Mouse (Mus musculus): ENCODE results near the gene Fgfr2. TPM values are rescaled to one million over a fixed set of nuclear protein-coding genes. Genes with fewer than 3 reads are reported as not detected.

The Fgfr2 gene
- total and polyA plus RNA-seq, 2 experiments from 2014 or later: 12.1 to 32.6 TPM

DNA sequence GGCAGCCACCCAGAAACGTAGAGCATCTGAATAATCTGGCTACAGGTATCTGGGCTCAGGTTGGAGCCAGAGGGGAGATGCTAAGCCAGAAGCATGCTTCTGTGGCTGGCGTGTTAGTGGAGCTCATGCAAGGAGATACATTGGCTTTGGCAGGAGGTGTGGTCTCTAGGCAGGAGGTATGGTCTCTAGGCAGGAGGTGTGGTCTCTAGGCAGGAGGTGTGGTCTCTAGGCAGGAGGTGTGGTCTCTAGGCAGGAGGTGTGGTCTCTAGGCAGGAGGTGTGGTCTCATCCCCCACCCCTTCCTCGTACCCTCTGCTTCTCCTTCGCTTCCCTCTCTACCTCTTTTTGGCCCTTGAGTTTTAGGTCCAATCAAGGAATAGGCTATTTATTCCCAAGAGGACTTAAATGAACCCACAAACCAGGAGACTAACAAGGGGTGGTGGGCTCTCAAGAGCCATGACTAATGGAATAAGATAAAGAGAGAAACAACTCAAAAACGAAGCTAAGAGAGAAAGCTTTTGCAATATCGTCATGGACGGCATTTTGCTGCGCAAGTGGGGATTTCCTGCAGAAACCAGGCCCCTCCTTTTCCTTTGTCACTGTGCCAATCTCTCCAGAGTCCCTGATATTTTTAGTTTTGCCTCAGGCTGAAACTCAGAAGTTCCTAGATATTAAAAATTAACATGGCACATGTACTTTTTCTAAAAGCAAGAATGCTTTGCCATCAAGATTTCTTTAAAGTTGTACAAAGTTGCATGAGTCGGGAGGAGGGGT is 775.7 kb downstream of the Fgfr2 start:
- no peak for TF ChIP-seq CTCF (IDR thresholded peaks at IDR 0.05)
- Histone ChIP-seq H3K4me2 (ENCODE audit: low read depth, low read length, poor library complexity, severe bottlenecking) (no peak overlapping the region), H3K9ac (replicated peaks; ENCODE audit: low read length, poor library complexity, severe bottlenecking) (no peak overlapping the region), H3K36me3 (ENCODE audit: insufficient read depth, low read length) (no peaks in the 10 kb centered on the region), H3K27me3 (ENCODE audit: insufficient read depth, low read length) (no peaks in the 10 kb centered on the region), H3K4me3 (ENCODE audit: low read depth, low read length) (no peak overlapping the region), H3K27ac (ENCODE audit: low read depth, low read length) (no peak overlapping the region), H3K4me1 (ENCODE audit: insufficient read depth, low read length) (no peaks in the 10 kb centered on the region), H3K9me3 (ENCODE audit: low read length) (no peaks in the 10 kb centered on the region)
- DNase-seq (ENCODE audit: low spot score) (no peak), ATAC-seq (ENCODE audit: low FRiP score) (no peak)
- 73% methylated on average over 9 of the region's 9 CpGs for WGBS

DNA sequence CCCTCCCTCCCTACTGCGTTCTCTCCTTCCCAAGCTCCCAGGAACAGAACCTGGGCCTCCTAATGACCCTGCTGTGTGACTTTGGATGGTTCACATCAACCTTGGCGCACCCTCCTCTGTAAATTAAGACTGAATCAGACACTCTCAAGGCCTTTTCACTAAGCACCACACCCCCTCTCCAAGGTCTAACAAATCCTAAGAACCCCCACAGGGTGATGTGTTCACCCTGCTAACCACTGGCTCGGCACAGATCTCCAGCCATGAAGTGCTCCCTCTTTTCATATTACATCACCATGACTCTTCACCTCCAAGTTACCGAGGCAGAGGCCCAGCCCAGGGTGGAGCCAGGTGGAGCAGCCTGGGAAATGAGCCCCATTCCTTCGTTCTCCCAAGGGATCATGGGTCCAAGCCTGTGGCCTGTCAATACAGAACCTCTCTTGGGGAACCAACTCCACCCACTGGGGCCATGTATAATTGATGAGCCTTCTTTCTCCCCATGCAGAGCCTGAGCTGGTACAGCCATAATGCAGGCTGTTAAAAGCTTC is 777.6 kb downstream of the Fgfr2 start:
- Histone ChIP-seq H3K9ac (replicated peaks; ENCODE audit: low read length, poor library complexity, severe bottlenecking) (no peak overlapping the region), H3K36me3 (ENCODE audit: insufficient read depth, low read length) (no peaks in the 10 kb centered on the region), H3K9me3 (ENCODE audit: low read length) (no peaks in the 10 kb centered on the region), H3K27ac (ENCODE audit: low read depth, low read length) (no peak overlapping the region), H3K27me3 (ENCODE audit: insufficient read depth, low read length) (no peaks in the 10 kb centered on the region), H3K4me2 (ENCODE audit: low read depth, low read length, poor library complexity, severe bottlenecking) (no peak overlapping the region), H3K4me1 (ENCODE audit: insufficient read depth, low read length) (no peaks in the 10 kb centered on the region), H3K4me3 (ENCODE audit: low read depth, low read length) (no peak overlapping the region)
- DNase-seq (ENCODE audit: low spot score) (no peak), ATAC-seq (ENCODE audit: low FRiP score) (no peak)
- no peak for TF ChIP-seq CTCF (IDR thresholded peaks at IDR 0.05)
- 77% methylated on average over 5 of the region's 5 CpGs for WGBS

GRCm38 (mm10) chr7:132344606-132345005 is 778.5 kb downstream of the Fgfr2 start:
- Histone ChIP-seq H3K9me3 (ENCODE audit: low read length) (no peaks in the 10 kb centered on the region), H3K27ac (ENCODE audit: low read depth, low read length) (no peak overlapping the region), H3K4me2 (ENCODE audit: low read depth, low read length, poor library complexity, severe bottlenecking) (no peak overlapping the region), H3K4me3 (ENCODE audit: low read depth, low read length) (no peak overlapping the region), H3K36me3 (ENCODE audit: insufficient read depth, low read length) (no peaks in the 10 kb centered on the region), H3K9ac (replicated peaks; ENCODE audit: low read length, poor library complexity, severe bottlenecking) (no peak overlapping the region), H3K4me1 (ENCODE audit: insufficient read depth, low read length) (no peaks in the 10 kb centered on the region), H3K27me3 (ENCODE audit: insufficient read depth, low read length) (no peaks in the 10 kb centered on the region)
- DNase-seq (ENCODE audit: low spot score) (no peak), ATAC-seq (ENCODE audit: low FRiP score) (no peak)
- no peak for TF ChIP-seq CTCF (IDR thresholded peaks at IDR 0.05)
- WGBS: 88% methylated on average over 4 of the region's 4 CpGs

GRCm38 (mm10) chr7:132343900-132344299 is 779.2 kb downstream of the Fgfr2 start:
- Histone ChIP-seq H3K4me2 (ENCODE audit: low read depth, low read length, poor library complexity, severe bottlenecking) (no peak overlapping the region), H3K27ac (ENCODE audit: low read depth, low read length) (no peak overlapping the region), H3K4me1 (ENCODE audit: insufficient read depth, low read length) (no peaks in the 10 kb centered on the region), H3K9ac (replicated peaks; ENCODE audit: low read length, poor library complexity, severe bottlenecking) (no peak overlapping the region), H3K9me3 (ENCODE audit: low read length) (no peaks in the 10 kb centered on the region), H3K36me3 (ENCODE audit: insufficient read depth, low read length) (no peaks in the 10 kb centered on the region), H3K27me3 (ENCODE audit: insufficient read depth, low read length) (no peaks in the 10 kb centered on the region), H3K4me3 (ENCODE audit: low read depth, low read length) (no peak overlapping the region)
- ATAC-seq (ENCODE audit: low FRiP score) (no peak), DNase-seq (ENCODE audit: low spot score) (no peak)
- WGBS: 92% methylated on average over 2 of the region's 2 CpGs
- no peak for TF ChIP-seq CTCF (IDR thresholded peaks at IDR 0.05)

DNA sequence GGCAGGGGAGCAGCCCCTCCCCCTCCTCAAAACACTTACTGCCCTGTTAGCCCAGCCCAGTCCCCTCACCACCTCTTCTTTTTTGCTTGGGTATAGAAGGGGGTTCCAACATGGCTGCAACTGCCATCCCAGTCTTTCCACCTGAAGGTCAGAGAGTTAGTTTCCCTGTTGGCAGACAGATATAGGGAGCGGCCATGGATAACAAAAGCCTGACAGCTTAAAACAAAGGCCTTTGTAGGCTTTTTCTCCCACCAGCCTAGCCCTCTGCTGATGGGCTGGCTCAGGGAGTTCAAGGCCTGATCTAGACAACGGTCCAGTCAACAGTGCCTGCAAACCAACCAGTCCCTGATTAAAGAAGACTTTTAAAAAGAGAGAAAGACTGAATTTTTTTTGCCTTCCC is 780.0 kb downstream of the Fgfr2 start:
- Histone ChIP-seq H3K4me2 (ENCODE audit: low read depth, low read length, poor library complexity, severe bottlenecking) (no peak overlapping the region), H3K9ac (replicated peaks; ENCODE audit: low read length, poor library complexity, severe bottlenecking) (no peak overlapping the region), H3K4me1 (ENCODE audit: insufficient read depth, low read length) (no peaks in the 10 kb centered on the region), H3K27ac (ENCODE audit: low read depth, low read length) (no peak overlapping the region), H3K36me3 (ENCODE audit: insufficient read depth, low read length) (no peaks in the 10 kb centered on the region), H3K27me3 (ENCODE audit: insufficient read depth, low read length) (no peaks in the 10 kb centered on the region), H3K9me3 (ENCODE audit: low read length) (no peaks in the 10 kb centered on the region), H3K4me3 (ENCODE audit: low read depth, low read length) (no peak overlapping the region)
- DNase-seq (ENCODE audit: low spot score): no peak
- WGBS: 79% methylated on average over 2 of the region's 2 CpGs
- TF ChIP-seq CTCF (IDR thresholded peaks at IDR 0.05): no peak
- no peak for ATAC-seq (ENCODE audit: low FRiP score)

GRCm38 (mm10) chr7:132339041-132339839 is 783.9 kb downstream of the Fgfr2 start:
- H3K27ac ChIP-seq (ENCODE audit: low read depth, low read length): no peak overlapping the region
- H3K4me2 ChIP-seq (ENCODE audit: low read depth, low read length, poor library complexity, severe bottlenecking): no peak overlapping the region
- H3K4me3 ChIP-seq (ENCODE audit: low read depth, low read length): no peak overlapping the region
- no peaks in the 10 kb centered on the region for H3K9me3 ChIP-seq (ENCODE audit: low read length)
- no peaks in the 10 kb centered on the region for H3K36me3 ChIP-seq (ENCODE audit: insufficient read depth, low read length)
- H3K9ac ChIP-seq (replicated peaks; ENCODE audit: low read length, poor library complexity, severe bottlenecking): no peak overlapping the region
- 83% methylated on average over 14 of the region's 14 CpGs for WGBS
- DNase-seq (ENCODE audit: low spot score) (no peak), ATAC-seq (ENCODE audit: low FRiP score) (no peak)
- H3K4me1 ChIP-seq (ENCODE audit: insufficient read depth, low read length): no peaks in the 10 kb centered on the region
- TF ChIP-seq CTCF (IDR thresholded peaks at IDR 0.05): no peak
- H3K27me3 ChIP-seq (ENCODE audit: insufficient read depth, low read length): no peaks in the 10 kb centered on the region

All from midbrain, postnatal 0 days (tissue).